Mouse (Mus musculus): ENCODE results near the gene Arhgef19. TPM values are rescaled to one million over a fixed set of nuclear protein-coding genes. Genes with fewer than 3 reads are reported as not detected.

Gene Arhgef19
- polyA plus RNA-seq, 1 experiment, result 4.5 TPM

- no peak for DNase-seq (ENCODE audit: low read depth)
Measured at GRCm38 (mm10) chr4:141265979-141266637, 26.8 kb downstream of the Arhgef19 start.

DNA sequence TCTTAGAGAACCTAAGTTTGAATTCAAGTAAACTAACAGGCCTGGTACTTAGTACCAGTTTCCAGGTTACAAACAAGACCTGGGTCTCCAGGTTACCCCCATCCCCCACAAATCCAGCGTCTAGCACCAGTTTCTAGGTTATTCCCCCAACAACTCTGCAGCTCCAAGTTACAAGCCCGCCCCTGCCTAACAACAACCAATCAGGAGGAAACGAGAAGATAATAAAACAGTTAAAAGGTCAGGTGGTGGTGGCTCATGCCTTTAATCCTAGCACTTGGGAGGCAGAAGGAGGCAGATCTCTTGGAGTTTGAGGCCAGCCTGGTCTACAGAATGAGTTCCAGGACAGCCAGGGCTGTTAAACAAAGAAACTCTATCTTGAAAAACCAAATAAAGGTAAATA is 28.0 kb downstream of the Arhgef19 start:
- DNase-seq (ENCODE audit: low read depth), result no peak

- no peak for DNase-seq (ENCODE audit: low read depth)
Measured at GRCm38 (mm10) chr4:141267837-141268236, 28.5 kb downstream of the Arhgef19 start.

DNA sequence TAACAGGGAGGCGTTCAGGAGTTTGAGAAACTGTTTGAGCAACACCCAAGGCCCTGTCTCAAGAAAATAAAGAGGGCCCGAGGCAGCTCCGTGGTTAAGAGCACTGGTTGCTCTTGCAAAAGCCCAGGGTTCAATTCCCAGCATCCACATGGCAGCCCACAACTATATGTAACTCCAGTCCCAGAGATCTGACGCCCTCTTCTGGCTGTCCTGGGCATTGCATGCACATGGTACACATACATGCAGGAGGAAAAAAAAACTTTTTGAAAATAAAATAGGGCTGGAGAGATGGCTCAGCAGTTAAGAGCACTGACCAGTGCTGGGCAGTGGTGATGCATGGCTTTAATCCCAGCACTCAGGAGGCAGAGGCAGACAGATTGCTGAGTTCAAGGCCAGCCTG is 29.1 kb downstream of the Arhgef19 start:
- DNase-seq (ENCODE audit: low read depth), result no peak

DNA sequence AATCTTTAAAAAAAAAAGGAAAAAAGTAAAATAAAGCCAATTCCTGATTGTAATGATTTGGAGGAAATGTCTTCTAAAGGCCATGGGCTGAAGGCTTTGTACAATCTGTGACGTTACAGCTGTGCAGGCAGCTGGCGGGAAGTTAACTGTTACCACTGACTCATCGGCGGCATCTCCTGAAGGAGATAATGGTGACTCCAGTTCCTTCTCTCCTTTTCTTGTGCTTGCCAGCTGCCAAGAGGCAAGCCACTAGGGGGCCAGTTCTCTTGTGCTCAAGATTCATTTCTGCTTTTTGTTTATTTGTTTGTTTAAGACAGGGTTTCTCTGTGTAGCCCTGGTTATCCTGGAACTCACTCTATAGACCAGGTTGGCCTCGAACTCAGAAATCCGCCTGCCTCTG is 29.8 kb downstream of the Arhgef19 start:
- DNase-seq (ENCODE audit: low read depth), result no peak

- no peak for DNase-seq (ENCODE audit: low read depth)
Measured at GRCm38 (mm10) chr4:141270201-141270940, 31.1 kb downstream of the Arhgef19 start.

GRCm38 (mm10) chr4:141271228-141271627 is 31.9 kb downstream of the Arhgef19 start:
- no peak for DNase-seq (ENCODE audit: low read depth)

GRCm38 (mm10) chr4:141271721-141272120 is 32.4 kb downstream of the Arhgef19 start:
- DNase-seq (ENCODE audit: low read depth), result no peak

DNA sequence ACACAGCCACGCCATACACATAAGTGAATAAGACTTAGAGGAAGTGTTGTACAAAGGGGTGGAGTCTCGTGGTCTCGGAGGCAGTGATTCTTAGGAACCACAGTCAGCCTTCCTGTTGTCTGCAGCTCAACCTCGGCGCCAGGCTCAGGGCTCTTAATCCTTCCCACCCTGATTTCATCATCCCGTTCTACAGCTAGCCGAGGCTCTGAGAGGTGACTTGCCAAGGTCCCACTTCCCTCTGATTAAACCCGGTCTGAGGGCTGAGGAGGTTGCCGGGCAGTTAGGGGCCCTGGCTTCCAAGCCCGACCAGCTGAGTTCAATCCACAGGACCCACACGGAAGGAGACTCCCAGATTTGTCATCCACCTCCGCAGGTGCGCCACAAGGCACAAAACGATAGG is 33.6 kb downstream of the Arhgef19 start:
- no peak for DNase-seq (ENCODE audit: low read depth)

- no peak for DNase-seq (ENCODE audit: low read depth)
Measured at GRCm38 (mm10) chr4:141273296-141273695, 34.0 kb downstream of the Arhgef19 start.

- DNase-seq (ENCODE audit: low read depth), result no peak
Measured at GRCm38 (mm10) chr4:141274485-141275341, 35.4 kb downstream of the Arhgef19 start.

DNA sequence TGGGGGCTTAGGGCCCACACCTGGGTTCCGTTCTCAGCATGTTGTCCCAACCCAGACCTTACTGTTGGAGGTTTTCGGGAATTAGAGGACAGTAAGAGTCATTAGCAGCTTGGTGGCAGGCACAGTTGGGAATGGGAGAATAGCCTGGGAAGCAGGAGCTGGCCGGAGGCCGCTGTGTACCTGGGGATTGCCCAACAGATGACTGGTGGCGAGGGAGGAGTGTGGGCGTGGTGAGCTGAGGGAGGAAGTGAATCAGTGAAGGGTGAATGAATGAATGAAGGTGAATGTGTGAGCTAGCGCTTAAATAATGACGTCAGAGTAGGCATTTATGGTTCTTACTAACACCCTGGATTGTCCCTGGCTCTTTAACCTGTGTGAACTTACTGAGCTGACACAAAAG is 37.9 kb downstream of the Arhgef19 start:
- no peak for DNase-seq (ENCODE audit: low read depth)

- no peak for DNase-seq (ENCODE audit: low read depth)
Measured at GRCm38 (mm10) chr4:141278154-141278553, 38.9 kb downstream of the Arhgef19 start.

- DNase-seq (ENCODE audit: low read depth), result no peak
Measured at GRCm38 (mm10) chr4:141279327-141279726, 40.0 kb downstream of the Arhgef19 start.

DNA sequence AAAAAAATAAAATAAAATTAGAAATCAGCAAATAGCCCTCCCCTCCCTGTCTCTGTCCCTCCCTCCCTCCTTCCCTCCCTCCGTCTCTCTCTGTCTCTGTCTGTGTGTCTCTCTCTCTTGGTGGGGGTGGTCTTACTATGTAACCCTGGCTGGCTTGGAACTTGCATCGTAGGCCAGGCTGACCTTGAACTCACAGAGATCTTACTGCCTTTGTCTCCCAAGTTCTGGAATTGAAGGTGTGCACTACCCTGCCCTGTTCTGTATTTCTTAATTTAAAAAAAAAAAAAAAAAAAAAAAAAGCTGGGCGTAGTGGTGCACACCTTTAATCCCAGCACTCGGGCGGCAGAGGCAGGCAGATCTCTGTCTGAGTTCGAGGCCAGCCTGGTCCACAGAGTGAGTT is 40.5 kb downstream of the Arhgef19 start:
- no peak for DNase-seq (ENCODE audit: low read depth)

DNA sequence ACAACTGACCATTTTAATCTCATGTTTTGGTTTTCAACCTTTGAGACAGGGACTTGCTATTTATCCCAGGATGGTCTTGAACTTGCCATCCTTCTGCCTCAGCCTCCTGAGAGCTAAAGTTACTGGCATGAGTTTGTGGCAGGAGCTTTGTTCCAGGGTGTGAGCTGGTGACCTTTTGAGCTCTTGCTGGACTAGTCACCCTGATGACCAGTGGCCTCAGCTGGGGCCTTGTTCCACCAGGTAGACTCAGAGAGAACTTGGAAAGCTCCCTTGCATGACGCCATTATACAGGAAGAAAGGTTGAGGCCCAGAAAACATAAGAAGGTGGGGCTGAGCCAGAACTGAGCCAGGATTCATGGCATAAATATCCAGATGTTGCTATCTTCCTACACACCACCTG is 41.2 kb downstream of the Arhgef19 start:
- DNase-seq (ENCODE audit: low read depth), result no peak

GRCm38 (mm10) chr4:141281153-141281552 is 41.9 kb downstream of the Arhgef19 start:
- no peak for DNase-seq (ENCODE audit: low read depth)

GRCm38 (mm10) chr4:141281578-141281977 is 42.3 kb downstream of the Arhgef19 start:
- DNase-seq (ENCODE audit: low read depth), result no peak

- DNase-seq (ENCODE audit: low read depth), result no peak
Measured at GRCm38 (mm10) chr4:141282087-141282486, 42.8 kb downstream of the Arhgef19 start.

GRCm38 (mm10) chr4:141282623-141283022 is 43.3 kb downstream of the Arhgef19 start:
- DNase-seq (ENCODE audit: low read depth), result no peak

- DNase-seq (ENCODE audit: low read depth), result no peak
Measured at GRCm38 (mm10) chr4:141283176-141283878, 44.0 kb downstream of the Arhgef19 start.

DNA sequence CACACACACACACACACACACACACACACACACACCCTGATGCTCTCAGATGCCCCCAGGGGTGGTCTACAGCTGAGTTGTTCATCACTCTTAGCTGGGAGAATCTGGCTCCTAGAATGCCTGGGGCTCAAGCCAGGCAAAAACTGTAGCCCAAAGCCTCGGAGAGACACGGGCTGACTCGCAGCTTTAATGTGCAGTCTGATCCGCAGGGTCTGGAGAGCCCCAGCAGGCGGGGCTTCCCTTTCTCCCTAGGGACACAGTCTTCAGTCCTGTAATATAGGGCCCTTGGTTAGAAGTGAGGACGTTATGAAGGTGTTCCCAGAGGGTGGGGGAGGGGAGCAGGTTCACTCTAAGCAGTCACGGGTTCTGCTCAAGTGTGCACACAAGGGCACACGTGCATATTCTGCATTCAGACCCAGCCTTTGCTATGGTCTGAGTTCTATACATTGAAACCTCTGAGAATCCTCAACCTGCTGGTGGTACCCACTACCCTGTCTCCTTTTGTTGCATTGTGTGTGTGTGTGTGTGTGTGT is 44.6 kb downstream of the Arhgef19 start:
- DNase-seq (ENCODE audit: low read depth), result no peak

All from gonadal fat pad, adult 2 months (tissue).